Mouse (Mus musculus) brain, embryonic 14.5 days (tissue): ENCODE data around the gene Bcas3.

Experiments
- CTCF ChIP-seq: fragments of 200-500 bp; IDR thresholded peaks from 2 replicates; pipeline ENCODE4 v1.5.1; 2012; ENCODE audit warnings: inconsistent platforms, mild to moderate bottlenecking, moderate library complexity, borderline replicate concordance; ENCODE audit not compliant: insufficient read depth, insufficient read length; ENCODE audit errors: extremely low read depth
- POLR2A ChIP-seq: fragments of 200-500 bp; IDR thresholded peaks from 2 replicates; pipeline ENCODE4 v1.6.1; 2012; ENCODE audit warnings: mild to moderate bottlenecking, inconsistent platforms, borderline replicate concordance; ENCODE audit not compliant: poor library complexity, insufficient read depth, insufficient read length, severe bottlenecking; ENCODE audit errors: extremely low read depth

DNA sequence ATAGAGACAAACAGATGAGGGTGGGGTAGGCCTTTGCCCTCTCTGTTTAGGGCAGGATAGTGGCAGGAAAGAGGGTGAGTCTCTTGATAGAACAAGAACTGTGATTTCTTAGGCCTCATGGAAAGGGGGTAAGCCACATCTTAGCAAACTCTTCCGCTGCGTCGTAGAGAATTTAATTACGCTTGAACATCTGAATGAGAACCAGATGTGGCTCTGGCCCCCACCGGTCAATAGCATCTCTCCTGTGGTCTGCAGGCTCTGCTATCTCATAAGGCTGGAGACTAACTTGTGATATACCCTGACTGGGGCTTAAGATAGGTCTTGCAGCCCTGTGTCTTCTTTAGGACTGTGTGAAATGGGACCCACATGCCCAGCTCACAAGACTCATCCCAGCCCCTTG lies 463.5 kb downstream of the Bcas3 start:
- TF ChIP-seq POLR2A (no peak), CTCF (no peak)
